Mouse (Mus musculus) ovary, postnatal 14 days (tissue): ENCODE data around the gene Pan3.
"Not testable (repeated sequence)": the region's sequence is repeated elsewhere in the genome, so short reads cannot be mapped to it uniquely, and the experiment has no call there.

Experiments used
- DNase-seq: peaks from one replicate; pipeline ENCODE4 v3.0.0; 2022; ENCODE audit warnings: low spot score

The Pan3 gene

DNA sequence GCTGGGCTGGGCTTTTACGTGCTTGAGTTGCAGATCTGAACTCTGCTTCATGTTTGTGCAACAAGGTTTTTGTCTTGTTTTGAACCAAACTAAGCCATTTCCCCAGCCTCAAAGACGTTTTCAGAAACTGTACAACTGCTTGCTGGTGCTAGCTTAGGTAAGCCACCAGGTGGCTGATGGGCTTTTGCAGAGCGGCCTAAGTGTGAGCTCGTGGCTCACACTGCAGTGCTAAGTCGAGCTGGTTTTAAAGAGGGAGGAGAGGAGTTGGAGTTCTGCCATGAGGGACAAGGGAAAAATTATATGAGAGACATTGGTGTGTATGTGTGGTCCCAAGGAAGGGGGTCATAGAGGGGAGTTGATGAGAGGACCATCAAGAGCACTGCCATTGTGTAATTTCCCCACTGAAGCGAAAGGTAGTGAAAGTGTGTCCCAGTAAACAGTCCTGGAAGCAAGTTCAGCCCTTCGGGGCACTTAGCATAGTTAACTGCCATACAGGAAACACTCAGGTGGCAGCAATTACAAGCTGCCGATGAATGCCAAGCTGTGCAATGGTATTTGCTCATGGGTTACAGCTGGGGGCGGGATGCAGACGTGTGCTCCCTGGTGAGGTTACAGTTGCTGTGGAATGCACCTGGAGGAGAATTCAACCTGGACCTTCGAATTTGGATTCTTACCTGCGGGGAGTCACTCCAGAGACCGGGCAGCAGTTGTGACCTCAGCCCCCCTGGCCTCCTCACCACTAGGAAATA is 122.1 kb downstream of the Pan3 start:
- no peak for DNase-seq

DNA sequence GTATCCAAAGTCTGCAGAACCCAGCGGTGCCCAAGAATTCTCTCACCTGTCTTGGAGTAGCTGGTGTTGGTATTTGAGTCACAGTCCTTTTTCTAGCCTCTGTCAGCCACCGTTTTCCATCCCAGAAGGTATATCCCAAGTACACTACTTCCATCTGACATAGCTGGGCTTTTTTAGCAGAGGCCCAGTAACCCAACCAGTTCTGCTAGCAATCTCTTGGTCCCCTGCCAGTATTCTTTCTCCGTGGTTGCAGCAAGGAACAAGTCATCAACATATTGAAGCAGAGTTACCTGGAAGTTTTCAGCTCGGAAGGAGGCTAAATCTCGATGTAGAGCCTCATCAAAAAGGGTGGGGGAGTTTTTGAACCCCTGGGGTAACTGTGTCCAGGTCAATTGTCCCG is 127.7 kb downstream of the Pan3 start:
- DNase-seq, result not testable (repeated sequence)

DNA sequence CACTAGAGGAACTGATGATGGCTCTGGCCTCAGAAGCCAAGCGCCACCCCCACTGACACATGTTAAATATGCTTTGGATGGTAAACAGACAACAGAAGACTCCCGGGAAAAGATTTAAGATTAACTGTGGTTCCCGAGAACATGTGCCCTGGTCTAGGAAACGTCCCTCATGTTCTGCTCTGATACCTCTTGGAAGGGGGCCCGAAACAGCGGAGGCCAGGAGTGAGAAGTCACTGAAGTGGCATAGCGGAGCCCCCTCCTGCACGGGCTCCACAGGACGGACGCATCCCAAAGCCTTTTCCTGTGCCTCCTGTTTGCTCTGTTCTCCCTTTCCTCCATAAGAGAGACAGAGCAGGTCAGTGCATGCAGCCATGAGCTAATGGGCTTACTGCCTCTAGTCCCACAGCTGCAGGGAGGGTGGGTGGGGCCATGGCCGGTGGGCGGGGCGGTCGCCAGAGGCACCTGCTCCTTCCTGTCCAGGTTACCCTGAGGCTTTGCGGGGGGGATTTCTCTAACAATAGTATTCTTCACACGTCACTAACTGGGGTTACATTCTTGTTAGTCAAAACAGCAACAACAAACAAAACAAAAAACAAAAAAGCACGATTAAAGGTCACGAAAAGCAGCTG is 133.7 kb downstream of the Pan3 start:
- DNase-seq, result no peak

- DNase-seq, result no peak
Observed at GRCm38 (mm10) chr5:147564140-147564590, 134.2 kb downstream of the Pan3 start.

DNA sequence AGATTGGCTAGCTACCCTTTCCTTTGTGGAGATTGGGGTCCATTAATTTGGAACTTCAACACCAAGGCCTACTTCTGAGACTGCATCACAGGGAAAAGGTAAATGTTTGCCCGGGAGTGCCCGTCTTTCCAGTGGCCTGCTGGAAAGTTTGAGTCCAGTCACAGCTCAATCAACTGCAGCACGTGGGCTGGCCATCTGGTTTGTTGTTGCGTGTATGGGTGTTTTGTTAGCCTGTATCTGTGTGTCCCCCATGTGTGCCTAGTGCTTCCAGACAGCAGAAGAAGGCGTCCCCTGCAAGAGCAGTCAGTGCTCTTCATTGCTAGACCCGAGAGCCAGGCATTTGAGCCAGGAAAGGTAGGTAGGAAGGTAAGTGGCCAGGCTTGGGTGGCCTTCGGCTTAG is 135.5 kb downstream of the Pan3 start:
- no peak for DNase-seq

DNA sequence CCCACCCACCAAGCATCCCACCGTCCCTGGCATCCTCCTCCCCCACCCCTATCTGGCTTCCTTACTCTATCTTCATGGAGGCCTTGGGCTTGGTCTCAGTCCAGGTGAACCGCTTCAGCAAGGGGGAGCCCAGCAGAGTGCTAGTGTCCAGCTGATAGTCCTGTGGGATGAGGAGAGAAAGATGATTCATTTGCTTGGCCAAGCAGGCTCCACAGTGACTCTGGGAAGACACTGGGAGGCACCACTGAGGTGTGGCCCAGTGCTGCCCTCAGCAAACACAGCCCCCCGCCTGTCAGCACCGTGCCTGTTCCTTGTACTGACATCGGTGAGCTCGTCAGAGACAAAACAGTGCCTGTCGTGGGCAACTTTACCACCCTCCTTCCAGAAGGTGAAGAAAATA is 136.4 kb downstream of the Pan3 start:
- no peak for DNase-seq

- no peak for DNase-seq
Observed at GRCm38 (mm10) chr5:147572695-147573094, 142.7 kb downstream of the Pan3 start.

GRCm38 (mm10) chr5:147573555-147573954 is 143.6 kb downstream of the Pan3 start:
- DNase-seq, result no peak

GRCm38 (mm10) chr5:147574517-147574916 is 144.6 kb downstream of the Pan3 start:
- no peak for DNase-seq

DNA sequence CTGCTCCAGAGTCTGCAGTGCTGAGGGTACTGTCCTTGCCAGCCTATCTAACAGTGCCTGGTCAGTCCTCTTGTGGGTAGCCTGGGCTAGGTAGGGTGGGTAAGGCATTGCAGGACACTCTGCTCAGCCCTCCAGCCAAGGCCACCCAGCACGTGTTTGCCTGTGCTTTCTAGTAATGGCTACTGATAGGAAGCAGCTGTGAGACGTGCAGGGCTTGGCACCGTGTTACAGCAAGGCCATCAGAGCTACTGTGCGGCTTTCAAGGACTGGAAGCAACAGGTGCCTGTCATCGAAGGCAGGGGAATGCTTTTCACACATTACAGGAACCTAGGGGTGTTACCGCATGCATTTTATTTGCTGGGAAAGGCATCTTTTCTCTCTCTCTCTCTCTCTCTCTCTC is 147.0 kb downstream of the Pan3 start:
- DNase-seq, result no peak

GRCm38 (mm10) chr5:147579148-147579547 is 149.2 kb downstream of the Pan3 start:
- no peak for DNase-seq

GRCm38 (mm10) chr5:147579691-147580090 is 149.7 kb downstream of the Pan3 start:
- DNase-seq, result no peak

GRCm38 (mm10) chr5:147580181-147580580 is 150.2 kb downstream of the Pan3 start:
- no peak for DNase-seq

- DNase-seq, result peak; percentile 76
Observed at GRCm38 (mm10) chr5:147583702-147584298, 153.8 kb downstream of the Pan3 start.

DNA sequence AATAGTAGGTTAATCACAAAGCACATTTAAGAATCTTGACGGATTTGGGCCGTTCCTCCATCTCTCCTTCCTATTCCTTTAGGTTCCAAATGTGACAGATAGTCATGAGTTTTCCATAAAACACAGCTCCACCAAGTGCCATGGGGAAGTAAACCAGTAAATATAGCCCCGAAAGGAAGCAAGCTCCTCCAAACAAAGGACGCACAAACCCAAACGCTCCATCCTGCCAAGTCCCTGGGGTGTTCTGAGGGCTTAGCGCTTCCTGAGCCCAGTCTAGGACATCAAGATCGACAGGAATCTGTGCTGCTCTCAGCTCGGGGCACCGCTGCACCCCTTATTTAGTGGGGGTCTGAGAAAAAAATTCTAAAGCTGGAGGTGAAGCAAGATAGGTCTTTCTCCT is 154.7 kb downstream of the Pan3 start:
- DNase-seq, result no peak

DNA sequence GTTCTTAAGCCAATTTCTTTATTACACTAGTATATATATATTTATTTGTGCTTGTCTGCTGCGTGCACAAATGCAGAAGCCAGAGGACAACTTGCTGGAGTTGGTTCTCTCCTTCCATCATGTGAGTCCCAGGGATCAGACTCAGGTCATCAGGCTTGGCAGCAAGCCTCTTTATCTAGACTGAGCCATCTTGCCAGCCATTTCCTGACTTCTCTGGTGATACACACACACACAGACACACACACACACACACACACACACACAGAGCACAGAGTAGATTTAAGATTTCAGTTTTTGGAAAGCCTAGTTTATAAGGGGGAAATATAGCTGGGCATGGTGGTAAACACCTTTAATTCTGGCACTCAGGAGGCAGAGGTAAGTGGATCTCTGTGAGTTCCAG is 155.1 kb downstream of the Pan3 start:
- DNase-seq, result no peak

DNA sequence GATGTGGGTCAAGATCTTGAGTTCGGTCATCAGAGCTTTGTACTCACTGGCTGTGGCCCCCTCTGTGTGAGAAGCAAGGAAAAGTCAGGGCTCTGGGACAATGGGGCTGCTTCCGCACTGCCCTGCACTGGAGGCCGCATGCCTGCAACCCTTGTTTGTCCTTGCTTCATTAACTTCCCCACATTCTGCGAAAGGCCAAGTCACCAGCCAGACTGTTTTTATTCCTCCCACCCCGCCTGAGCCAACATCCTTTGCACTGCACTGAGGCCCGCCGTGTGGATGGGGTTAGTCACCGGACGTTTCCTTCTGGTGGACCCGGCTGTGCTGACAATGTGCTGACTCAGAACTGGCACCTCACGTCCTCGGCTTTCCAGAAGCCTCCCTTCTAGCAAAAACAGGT is 159.9 kb downstream of the Pan3 start:
- no peak for DNase-seq

- DNase-seq, result no peak
Observed at GRCm38 (mm10) chr5:147597825-147598224, 167.9 kb downstream of the Pan3 start.
